Mouse (Mus musculus): ENCODE results near the gene Atp13a1.

Atp13a1 gene

GRCm38 (mm10) chr8:69850926-69851506, 60.1 kb downstream of the Atp13a1 start:
- no peak for DNase-seq

GRCm38 (mm10) chr8:69853869-69854268, 62.9 kb downstream of the Atp13a1 start:
- DNase-seq: no peak

All from kidney, adult 11 months (tissue).